Mouse (Mus musculus) hindbrain, embryonic 10.5 days (tissue): ENCODE measurements around the gene Ppil1. TPM values are rescaled to one million over a fixed set of nuclear protein-coding genes. Genes with fewer than 3 reads are reported as not detected.

Experiments used
- DNase-seq: peaks from one replicate; pipeline ENCODE4 v3.0.0-alpha.2; 2017; ENCODE audit warnings: low spot score
- H3K27ac ChIP-seq: fragments of 300-500 bp; sonication (generic); 2 replicates; pipeline ENCODE4 v1.5.1; 2016; ENCODE audit warnings: mild to moderate bottlenecking, moderate library complexity
- H3K27me3 ChIP-seq: fragments of 300-500 bp; sonication (generic); 2 replicates; pipeline ENCODE4 v1.6.1; 2016; ENCODE audit warnings: mild to moderate bottlenecking; ENCODE audit not compliant: poor library complexity, insufficient read depth, severe bottlenecking
- H3K36me3 ChIP-seq: fragments of 300-500 bp; sonication (generic); 2 replicates; pipeline ENCODE4 v1.6.1; 2016; ENCODE audit warnings: mild to moderate bottlenecking, moderate library complexity
- H3K4me1 ChIP-seq: fragments of 300-500 bp; sonication (generic); replicated peaks from 2 replicates; pipeline ENCODE4 v1.6.1; 2016; ENCODE audit warnings: mild to moderate bottlenecking
- H3K4me3 ChIP-seq: fragments of 300-500 bp; sonication (generic); 2 replicates; pipeline ENCODE4 v1.5.1; 2016; ENCODE audit warnings: mild to moderate bottlenecking, moderate library complexity
- H3K9me3 ChIP-seq: fragments of 300-500 bp; sonication (generic); 2 replicates; pipeline ENCODE4 v1.6.1; 2016; ENCODE audit warnings: mild to moderate bottlenecking, moderate library complexity
- WGBS: fragments of 180-500 bp; shearing (Covaris S2); methylation state at CpG from one replicate; pipeline ENCODE4 v1.1.7; 2016; 5-methylcytosine and 5-hydroxymethylcytosine counted together
- polyA plus RNA-seq: library from polyadenylated mRNA; unstranded; fragments of >200 nt; fragmentation: Nextera tagmentation; extraction: Ambion mirVana; gene quantifications from 2 replicates; pipeline ENCODE4 v1.2.1, GENCODE M21; 2016

Ppil1 gene
- polyA plus RNA-seq, 1 experiment from 2014 or later, result 173 TPM

GRCm38 (mm10) chr17:29300926-29301325, 36.9 kb upstream of the Ppil1 start:
- no peaks in the 10 kb centered on the region for H3K9me3 ChIP-seq
- peaks cover 40% of the 10 kb centered on the region for H3K4me1 ChIP-seq
- WGBS, result 94% methylated on average over 7 of the region's 7 CpGs
- no peak overlapping the region for H3K27ac ChIP-seq
- peaks cover 64% of the 10 kb centered on the region for H3K36me3 ChIP-seq
- H3K4me3 ChIP-seq, result no peak overlapping the region
- H3K27me3 ChIP-seq, result no peaks in the 10 kb centered on the region
- DNase-seq, result no peak

DNA sequence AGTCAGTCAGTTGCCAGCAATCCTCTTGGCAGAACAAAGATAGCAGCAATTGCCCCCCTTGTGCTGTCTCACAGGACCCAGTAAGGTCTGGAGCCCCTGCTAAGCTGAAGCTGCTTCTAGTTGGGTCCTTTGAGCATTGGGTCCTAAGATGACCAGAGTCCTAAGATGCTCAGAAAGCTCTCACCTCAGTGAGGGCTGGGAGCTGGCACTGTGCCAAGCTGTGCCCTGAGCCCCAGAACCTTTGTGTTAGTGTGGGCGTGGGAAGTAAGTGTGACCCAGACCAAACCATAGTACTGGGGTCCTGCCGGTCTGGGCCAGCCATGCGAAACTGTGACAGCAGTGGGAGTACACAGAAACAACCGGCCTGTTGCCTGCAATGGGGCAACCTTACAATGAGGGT, 35.3 kb upstream of the Ppil1 start:
- WGBS, result 90% methylated on average over 4 of the region's 4 CpGs
- H3K27ac ChIP-seq, result no peak overlapping the region
- peaks cover 80% of the 10 kb centered on the region for H3K36me3 ChIP-seq
- H3K9me3 ChIP-seq, result no peaks in the 10 kb centered on the region
- no peaks in the 10 kb centered on the region for H3K27me3 ChIP-seq
- peaks cover 28% of the 10 kb centered on the region for H3K4me1 ChIP-seq
- no peak for DNase-seq
- no peak overlapping the region for H3K4me3 ChIP-seq

DNA sequence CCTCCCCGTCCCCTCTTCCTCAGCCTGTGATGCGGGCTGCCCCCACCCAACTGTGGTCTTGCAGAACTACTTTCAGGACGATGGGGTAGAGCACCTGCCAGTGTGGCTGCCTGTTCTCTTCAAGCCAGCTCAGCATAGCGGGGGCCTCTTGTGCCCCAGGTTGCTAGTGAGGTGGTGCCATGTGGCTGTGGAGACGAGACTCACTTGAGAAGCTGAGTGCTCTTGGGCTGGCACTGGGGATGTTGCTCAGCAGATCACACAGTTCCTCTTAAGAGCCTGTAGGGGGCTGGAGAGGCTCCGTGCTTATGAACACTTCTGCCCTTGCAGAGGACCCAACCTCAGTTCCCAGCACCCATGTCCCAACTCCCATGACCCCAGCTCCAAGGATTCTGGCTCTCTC, 33.8 kb upstream of the Ppil1 start:
- no peaks in the 10 kb centered on the region for H3K27me3 ChIP-seq
- DNase-seq, result no peak
- 88% methylated on average over 6 of the region's 6 CpGs for WGBS
- H3K36me3 ChIP-seq, result peaks cover 92% of the 10 kb centered on the region
- H3K4me3 ChIP-seq, result no peak overlapping the region
- H3K9me3 ChIP-seq, result no peaks in the 10 kb centered on the region
- H3K27ac ChIP-seq, result 0 out of 2 replicates have a peak overlapping the region, but pooled peaks have one; percentile 16
- H3K4me1 ChIP-seq, result peaks cover 14% of the 10 kb centered on the region

GRCm38 (mm10) chr17:29297321-29297720, 33.3 kb upstream of the Ppil1 start:
- Histone ChIP-seq H3K9me3 (no peaks in the 10 kb centered on the region), H3K27me3 (no peaks in the 10 kb centered on the region), H3K4me3 (no peak overlapping the region), H3K36me3 (peaks cover 91% of the 10 kb centered on the region), H3K27ac (no peak overlapping the region), H3K4me1 (peaks cover 12% of the 10 kb centered on the region)
- WGBS, result 78% methylated on average over 10 of the region's 10 CpGs
- DNase-seq, result no peak

GRCm38 (mm10) chr17:29295835-29296234, 31.8 kb upstream of the Ppil1 start:
- Histone ChIP-seq H3K27me3 (no peaks in the 10 kb centered on the region), H3K36me3 (peaks cover 83% of the 10 kb centered on the region), H3K27ac (no peak overlapping the region), H3K4me1 (peaks cover 9% of the 10 kb centered on the region), H3K9me3 (no peaks in the 10 kb centered on the region), H3K4me3 (no peak overlapping the region)
- 72% methylated on average over 5 of the region's 5 CpGs for WGBS
- DNase-seq, result no peak

DNA sequence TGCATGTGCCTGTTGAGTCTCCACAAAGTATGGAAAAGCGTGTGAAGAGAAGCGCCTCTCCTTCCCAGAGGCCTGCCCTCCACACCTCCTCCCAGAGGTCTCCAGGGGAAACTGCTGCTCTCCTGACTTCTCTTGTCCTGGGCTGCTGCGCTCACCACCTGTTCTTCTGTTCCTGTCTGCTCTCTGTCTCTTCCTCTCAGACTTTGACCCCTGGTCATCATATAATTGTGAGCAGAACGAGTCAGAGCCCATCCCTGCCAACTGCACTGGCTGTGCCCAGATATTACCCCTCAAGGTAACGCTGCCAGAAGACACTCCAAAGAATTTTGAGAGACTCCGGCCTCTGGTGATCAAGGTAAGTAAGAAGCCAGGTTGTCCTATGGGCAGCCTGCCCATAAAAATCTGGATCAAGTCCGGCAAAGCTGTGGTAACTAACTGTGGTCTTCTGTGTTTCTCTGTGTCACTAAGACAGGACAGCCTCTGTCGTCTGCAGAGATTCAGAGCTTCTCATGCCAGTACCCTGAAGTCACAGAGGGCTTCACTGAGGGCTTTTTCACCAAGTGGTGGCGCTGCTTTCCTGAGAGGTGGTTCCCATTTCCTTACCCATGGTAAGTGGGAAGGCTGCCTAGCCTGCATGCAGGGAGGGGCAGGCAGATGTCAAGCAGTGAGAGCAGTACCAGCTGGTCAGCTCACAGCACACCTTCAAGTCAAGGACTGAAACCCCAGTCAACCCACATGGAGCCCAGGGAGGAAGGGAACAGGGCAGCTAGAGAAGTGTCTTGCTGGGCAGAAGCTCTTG, 30.0 kb upstream of the Ppil1 start:
- DNase-seq, result no peak
- Histone ChIP-seq H3K27me3 (no peaks in the 10 kb centered on the region), H3K4me1 (peaks cover 9% of the 10 kb centered on the region), H3K4me3 (no peak overlapping the region), H3K27ac (no peak overlapping the region; the same call in 1 of the 2 replicates), H3K36me3 (peaks cover 69% of the 10 kb centered on the region), H3K9me3 (no peaks in the 10 kb centered on the region)
- WGBS, result 84% methylated on average over 9 of the region's 9 CpGs

DNA sequence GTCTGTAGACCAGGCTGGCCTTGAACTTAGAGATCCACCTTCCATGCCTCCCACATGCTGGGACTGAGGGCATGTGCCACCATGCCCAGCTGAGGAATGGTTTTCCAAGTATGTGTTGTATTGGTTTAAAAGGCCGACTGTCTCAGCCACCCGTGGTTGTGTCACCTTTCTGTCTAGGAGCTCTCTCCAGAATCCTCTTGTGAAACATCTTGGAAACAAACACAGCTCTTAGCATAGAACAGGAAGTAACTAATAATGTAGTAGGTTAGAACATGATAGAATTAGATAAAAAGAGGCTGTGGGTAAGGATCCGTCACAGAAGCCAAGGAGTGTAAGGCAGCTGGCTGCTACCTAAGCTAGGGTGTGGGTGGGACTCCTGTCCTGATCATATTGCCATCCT, 29.0 kb upstream of the Ppil1 start:
- Histone ChIP-seq H3K9me3 (no peaks in the 10 kb centered on the region), H3K4me3 (no peak overlapping the region), H3K4me1 (peaks cover 9% of the 10 kb centered on the region), H3K27me3 (no peaks in the 10 kb centered on the region), H3K36me3 (peaks cover 60% of the 10 kb centered on the region), H3K27ac (no peak overlapping the region)
- no peak for DNase-seq
- 91% methylated on average over 3 of the region's 3 CpGs for WGBS

- DNase-seq, result no peak
- WGBS, result 85% methylated on average over 7 of the region's 7 CpGs
- Histone ChIP-seq H3K4me3 (no peak overlapping the region), H3K36me3 (peaks cover 52% of the 10 kb centered on the region), H3K27me3 (no peaks in the 10 kb centered on the region), H3K4me1 (peaks cover 5% of the 10 kb centered on the region; the same call in 1 of the 2 replicates), H3K27ac (no peak overlapping the region), H3K9me3 (no peaks in the 10 kb centered on the region)
These were observed 27.8 kb upstream of the Ppil1 start for GRCm38 (mm10) chr17:29291793-29292192.

DNA sequence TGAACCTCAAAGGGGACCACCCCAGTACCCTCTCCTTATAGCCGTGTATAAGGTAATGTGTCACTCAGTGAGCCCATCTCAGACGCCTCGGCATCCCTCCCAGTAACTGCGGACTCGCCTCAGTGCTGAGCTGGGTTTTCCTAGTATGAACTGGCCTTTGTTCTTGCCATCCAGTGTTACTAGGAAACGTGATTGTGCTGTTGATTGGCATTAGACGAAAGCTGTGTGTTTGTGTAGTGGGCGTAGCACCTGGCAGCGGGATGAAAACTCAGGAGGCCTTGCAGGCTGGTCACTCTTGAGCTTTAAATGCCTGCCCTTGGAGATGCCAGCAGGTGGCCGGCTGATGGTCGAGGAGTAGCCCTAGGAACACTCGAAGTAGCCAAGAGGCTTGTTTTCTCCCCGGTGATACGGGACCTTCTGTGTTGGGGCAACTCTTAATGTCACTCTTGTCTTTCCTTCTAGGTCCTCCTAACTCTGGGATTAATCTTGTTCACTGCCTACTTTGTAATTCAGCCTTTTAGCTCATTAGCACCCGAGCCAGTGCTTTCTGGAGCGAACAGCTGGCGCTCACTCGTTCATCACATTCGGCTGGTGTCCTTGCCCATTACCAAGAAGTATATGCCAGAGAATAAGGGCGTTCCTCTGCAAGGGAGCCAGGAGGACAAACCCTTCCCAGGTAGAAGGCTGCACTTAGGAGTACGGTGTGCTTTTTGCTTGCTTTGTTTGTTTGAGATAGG, 18.4 kb upstream of the Ppil1 start:
- Histone ChIP-seq H3K4me3 (no peak overlapping the region), H3K27me3 (no peaks in the 10 kb centered on the region), H3K9me3 (peaks cover 4% of the 10 kb centered on the region; the same call in 1 of the 2 replicates), H3K36me3 (peaks cover 61% of the 10 kb centered on the region), H3K27ac (peak overlapping the region; percentile 59; the same call in 1 of the 2 replicates), H3K4me1 (peaks cover 20% of the 10 kb centered on the region)
- WGBS, result 61% methylated on average over 21 of the region's 21 CpGs
- DNase-seq, result no peak

- no peak overlapping the region for H3K27ac ChIP-seq
- peaks cover 4% of the 10 kb centered on the region; the same call in 1 of the 2 replicates for H3K9me3 ChIP-seq
- WGBS, result 92% methylated on average over 5 of the region's 5 CpGs
- peaks cover 56% of the 10 kb centered on the region for H3K36me3 ChIP-seq
- no peaks in the 10 kb centered on the region for H3K27me3 ChIP-seq
- DNase-seq, result no peak
- peaks cover 20% of the 10 kb centered on the region for H3K4me1 ChIP-seq
- no peak overlapping the region for H3K4me3 ChIP-seq
These were observed 17.6 kb upstream of the Ppil1 start for GRCm38 (mm10) chr17:29281541-29281940.

GRCm38 (mm10) chr17:29280422-29280821, 16.4 kb upstream of the Ppil1 start:
- no peak for DNase-seq
- Histone ChIP-seq H3K4me1 (peaks cover 20% of the 10 kb centered on the region), H3K36me3 (peaks cover 45% of the 10 kb centered on the region), H3K27me3 (no peaks in the 10 kb centered on the region), H3K9me3 (no peaks in the 10 kb centered on the region), H3K4me3 (no peak overlapping the region), H3K27ac (no peak overlapping the region)
- WGBS, result 90% methylated on average over 5 of the region's 5 CpGs

GRCm38 (mm10) chr17:29273889-29274288, 9.9 kb upstream of the Ppil1 start:
- H3K36me3 ChIP-seq, result 0 out of 2 replicates have a peak, but pooled peaks cover 6% of the 10 kb centered on the region
- H3K27ac ChIP-seq, result no peak overlapping the region
- H3K4me3 ChIP-seq, result no peak overlapping the region
- 83% methylated on average over 11 of the region's 11 CpGs for WGBS
- no peaks in the 10 kb centered on the region for H3K9me3 ChIP-seq
- H3K4me1 ChIP-seq, result peaks cover 27% of the 10 kb centered on the region
- DNase-seq, result no peak
- H3K27me3 ChIP-seq, result no peaks in the 10 kb centered on the region

DNA sequence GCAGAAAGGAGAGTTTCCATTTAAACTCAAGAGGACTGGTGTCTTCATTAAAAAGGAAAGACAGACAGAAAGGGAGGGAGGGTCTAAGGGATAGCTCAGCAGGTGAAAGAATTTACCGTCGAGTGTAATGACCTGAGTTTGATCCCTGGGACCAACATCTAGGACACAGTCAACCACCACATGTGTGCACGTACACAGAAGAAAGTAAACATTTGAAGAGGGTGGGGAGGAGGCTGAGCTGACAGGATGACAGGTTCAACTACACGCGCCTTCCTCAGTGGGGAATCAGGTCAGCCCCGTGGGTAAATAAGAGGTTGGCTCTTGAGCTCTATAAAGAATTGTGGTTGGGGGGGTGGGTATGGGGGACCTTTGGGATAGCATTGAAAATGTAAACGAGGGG, 9.2 kb upstream of the Ppil1 start:
- Histone ChIP-seq H3K4me1 (peaks cover 27% of the 10 kb centered on the region), H3K4me3 (no peak overlapping the region), H3K27me3 (no peaks in the 10 kb centered on the region), H3K9me3 (no peaks in the 10 kb centered on the region), H3K36me3 (0 out of 2 replicates have a peak, but pooled peaks cover 6% of the 10 kb centered on the region), H3K27ac (no peak overlapping the region)
- DNase-seq, result no peak
- 81% methylated on average over 7 of the region's 7 CpGs for WGBS
